Mouse (Mus musculus) stomach, postnatal 0 days (tissue): Measurements from ENCODE around the gene Prdm11.

Experiments
- CTCF ChIP-seq: IDR thresholded peaks from 2 replicates; pipeline ENCODE4 v1.5.1; 2016; ENCODE audit warnings: antibody characterized with exemption, low read depth, mild to moderate bottlenecking, moderate library complexity
- EP300 ChIP-seq: optimal IDR thresholded peaks from 2 replicates; pipeline ENCODE3; 2016; ENCODE audit warnings: antibody characterized with exemption

DNA sequence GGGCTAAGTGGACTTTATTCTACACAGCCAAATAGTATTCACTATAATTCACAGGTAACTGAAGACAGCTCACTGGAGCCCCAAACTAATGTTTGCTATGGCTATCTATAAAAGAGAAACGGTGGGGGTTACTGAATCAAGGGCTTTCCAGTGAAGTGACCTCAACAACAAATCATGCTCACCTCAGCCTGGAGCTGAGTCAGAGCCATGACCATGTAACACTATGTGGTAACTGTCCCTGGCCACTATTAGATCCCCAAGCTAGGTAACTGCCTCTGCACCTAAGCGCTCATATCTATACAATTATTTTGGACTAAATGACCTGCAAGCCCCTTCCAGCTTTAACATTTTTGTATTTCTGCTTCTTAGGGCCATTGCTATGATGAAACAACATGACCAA lies 89.0 kb downstream of the Prdm11 start:
- no peak for TF ChIP-seq CTCF
- TF ChIP-seq EP300, result no peak
